Mouse (Mus musculus) lung, adult 2 months (tissue): ENCODE results near the gene Pla2g6.

ENCODE experiments used
- CTCF ChIP-seq: fragments of 200-500 bp; IDR thresholded peaks from 2 replicates; pipeline ENCODE4 v1.5.1; 2011; ENCODE audit warnings: mild to moderate bottlenecking, low read length, control low read depth; ENCODE audit not compliant: insufficient read depth
- POLR2A ChIP-seq: fragments of 200-500 bp; IDR thresholded peaks from 2 replicates; pipeline ENCODE4 v1.6.1; 2011; ENCODE audit warnings: low read depth, mild to moderate bottlenecking, control low read depth, low read length, borderline replicate concordance; ENCODE audit errors: extremely low read depth

- TF ChIP-seq POLR2A (no peak), CTCF (no peak)
These were observed 22.1 kb downstream of the Pla2g6 start for GRCm38 (mm10) chr15:79306043-79306637.
